Mouse (Mus musculus): ENCODE data around the gene Asb13. TPM values are rescaled to one million over a fixed set of nuclear protein-coding genes. Genes with fewer than 3 reads are reported as not detected.

Gene Asb13
- total and polyA plus RNA-seq, 2 experiments from 2014 or later: 2.2 to 4.3 TPM

- WGBS: 72% methylated on average over 3 of the region's 3 CpGs
Measured at GRCm38 (mm10) chr13:3673151-3673550, 39.3 kb downstream of the Asb13 start.

GRCm38 (mm10) chr13:3673622-3674021, 39.8 kb downstream of the Asb13 start:
- ATAC-seq (ENCODE audit: insufficient read depth, low read depth) (no peak), DNase-seq (ENCODE audit: low spot score) (no peak)
- TF ChIP-seq EP300 (IDR thresholded peaks at IDR 0.05; ENCODE audit: low read depth) (no peak), CTCF (IDR thresholded peaks at IDR 0.05; ENCODE audit: low read depth) (no peak)
- 61% methylated on average over 4 of the region's 4 CpGs for WGBS
- Histone ChIP-seq H3K4me3 (ENCODE audit: low read depth, low read length) (no peak overlapping the region), H3K4me1 (ENCODE audit: control insufficient read depth, insufficient read depth) (no peaks in the 10 kb centered on the region), H3K9ac (replicated peaks; ENCODE audit: low read depth, low read length) (no peak overlapping the region), H3K36me3 (replicated peaks; ENCODE audit: control insufficient read depth, insufficient read depth, low read length) (no peaks in the 10 kb centered on the region), H3K4me2 (ENCODE audit: low read depth, low read length) (no peak overlapping the region), H3K27ac (ENCODE audit: low read depth) (no peak overlapping the region), H3K27me3 (ENCODE audit: control insufficient read depth, insufficient read depth, low read length) (no peaks in the 10 kb centered on the region), H3K9me3 (replicated peaks; ENCODE audit: control insufficient read depth, low read length) (no peaks in the 10 kb centered on the region)

More at GRCm38 (mm10) chr13:3673151-3673550, 39.3 kb downstream of the Asb13 start:
- no peak for ATAC-seq (ENCODE audit: insufficient read depth, low read depth)
- Histone ChIP-seq H3K4me1 (ENCODE audit: control insufficient read depth, insufficient read depth) (no peaks in the 10 kb centered on the region), H3K27ac (ENCODE audit: low read depth) (no peak overlapping the region), H3K36me3 (replicated peaks; ENCODE audit: control insufficient read depth, insufficient read depth, low read length) (no peaks in the 10 kb centered on the region), H3K4me2 (ENCODE audit: low read depth, low read length) (no peak overlapping the region), H3K9ac (replicated peaks; ENCODE audit: low read depth, low read length) (no peak overlapping the region), H3K9me3 (replicated peaks; ENCODE audit: control insufficient read depth, low read length) (no peaks in the 10 kb centered on the region), H3K27me3 (ENCODE audit: control insufficient read depth, insufficient read depth, low read length) (no peaks in the 10 kb centered on the region), H3K4me3 (ENCODE audit: low read depth, low read length) (no peak overlapping the region)
- TF ChIP-seq EP300 (IDR thresholded peaks at IDR 0.05; ENCODE audit: low read depth): no peak
- no peak for TF ChIP-seq CTCF (IDR thresholded peaks at IDR 0.05; ENCODE audit: low read depth)
- no peak for DNase-seq (ENCODE audit: low spot score)

GRCm38 (mm10) chr13:3675855-3676254, 42.0 kb downstream of the Asb13 start:
- no peaks in the 10 kb centered on the region for H3K4me1 ChIP-seq (ENCODE audit: control insufficient read depth, insufficient read depth)
- H3K36me3 ChIP-seq (replicated peaks; ENCODE audit: control insufficient read depth, insufficient read depth, low read length): no peaks in the 10 kb centered on the region
- WGBS: 56% methylated on average over 4 of the region's 4 CpGs
- no peaks in the 10 kb centered on the region for H3K9me3 ChIP-seq (replicated peaks; ENCODE audit: control insufficient read depth, low read length)
- DNase-seq (ENCODE audit: low spot score) (no peak), ATAC-seq (ENCODE audit: insufficient read depth, low read depth) (no peak; the same call in 1 of the 2 replicates)
- H3K4me3 ChIP-seq (ENCODE audit: low read depth, low read length): no peak overlapping the region
- no peak overlapping the region for H3K9ac ChIP-seq (replicated peaks; ENCODE audit: low read depth, low read length)
- TF ChIP-seq EP300 (IDR thresholded peaks at IDR 0.05; ENCODE audit: low read depth): no peak
- TF ChIP-seq CTCF (IDR thresholded peaks at IDR 0.05; ENCODE audit: low read depth): no peak
- no peak overlapping the region for H3K4me2 ChIP-seq (ENCODE audit: low read depth, low read length)
- no peak overlapping the region for H3K27ac ChIP-seq (ENCODE audit: low read depth)
- H3K27me3 ChIP-seq (ENCODE audit: control insufficient read depth, insufficient read depth, low read length): no peaks in the 10 kb centered on the region

- Histone ChIP-seq H3K27me3 (ENCODE audit: control insufficient read depth, insufficient read depth, low read length) (no peaks in the 10 kb centered on the region), H3K9me3 (replicated peaks; ENCODE audit: control insufficient read depth, low read length) (no peaks in the 10 kb centered on the region), H3K9ac (replicated peaks; ENCODE audit: low read depth, low read length) (no peak overlapping the region), H3K36me3 (replicated peaks; ENCODE audit: control insufficient read depth, insufficient read depth, low read length) (no peaks in the 10 kb centered on the region), H3K4me2 (ENCODE audit: low read depth, low read length) (no peak overlapping the region), H3K4me3 (ENCODE audit: low read depth, low read length) (no peak overlapping the region), H3K27ac (ENCODE audit: low read depth) (no peak overlapping the region), H3K4me1 (ENCODE audit: control insufficient read depth, insufficient read depth) (no peaks in the 10 kb centered on the region)
- WGBS: 76% methylated on average over 4 of the region's 4 CpGs
- ATAC-seq (ENCODE audit: insufficient read depth, low read depth) (no peak), DNase-seq (ENCODE audit: low spot score) (no peak)
- TF ChIP-seq EP300 (IDR thresholded peaks at IDR 0.05; ENCODE audit: low read depth): no peak
- TF ChIP-seq CTCF (IDR thresholded peaks at IDR 0.05; ENCODE audit: low read depth): no peak
Measured at GRCm38 (mm10) chr13:3679098-3679497, 45.3 kb downstream of the Asb13 start.

- H3K4me2 ChIP-seq (ENCODE audit: low read depth, low read length): no peak overlapping the region
- H3K4me3 ChIP-seq (ENCODE audit: low read depth, low read length): no peak overlapping the region
- no peak overlapping the region for H3K27ac ChIP-seq (ENCODE audit: low read depth)
- ATAC-seq (ENCODE audit: insufficient read depth, low read depth) (no peak), DNase-seq (ENCODE audit: low spot score) (no peak)
- H3K9me3 ChIP-seq (replicated peaks; ENCODE audit: control insufficient read depth, low read length): no peaks in the 10 kb centered on the region
- no peaks in the 10 kb centered on the region for H3K36me3 ChIP-seq (replicated peaks; ENCODE audit: control insufficient read depth, insufficient read depth, low read length)
- no peak overlapping the region for H3K9ac ChIP-seq (replicated peaks; ENCODE audit: low read depth, low read length)
- TF ChIP-seq CTCF (IDR thresholded peaks at IDR 0.05; ENCODE audit: low read depth) (no peak), EP300 (IDR thresholded peaks at IDR 0.05; ENCODE audit: low read depth) (no peak)
- no peaks in the 10 kb centered on the region for H3K27me3 ChIP-seq (ENCODE audit: control insufficient read depth, insufficient read depth, low read length)
- 74% methylated on average over 1 of the region's 1 CpGs for WGBS
- no peaks in the 10 kb centered on the region for H3K4me1 ChIP-seq (ENCODE audit: control insufficient read depth, insufficient read depth)
Measured at GRCm38 (mm10) chr13:3686306-3686705, 52.5 kb downstream of the Asb13 start.
